Mouse (Mus musculus) small intestine, adult 2 months (tissue): ENCODE data around the gene Rfx4.

Experiments
- CTCF ChIP-seq: fragments of 200-500 bp; IDR thresholded peaks from 2 replicates; pipeline ENCODE4 v1.5.1; 2012; ENCODE audit warnings: low read depth, mild to moderate bottlenecking, control low read depth, inconsistent platforms, low read length, moderate library complexity, mixed read lengths; ENCODE audit not compliant: insufficient replicate concordance, insufficient read length; ENCODE audit errors: extremely low read depth
- POLR2A ChIP-seq: fragments of 200-500 bp; IDR thresholded peaks from 2 replicates; pipeline ENCODE4 v1.6.1; 2012; ENCODE audit warnings: low read depth, mild to moderate bottlenecking, control low read depth, inconsistent platforms, low read length, moderate library complexity

- TF ChIP-seq CTCF (no peak), POLR2A (no peak)
Measured at GRCm38 (mm10) chr10:84758483-84759431, 2.9 kb downstream of the Rfx4 start.
